Mouse (Mus musculus) stomach, postnatal 0 days (tissue): ENCODE measurements around the gene Slc31a2. TPM values are rescaled to one million over a fixed set of nuclear protein-coding genes. Genes with fewer than 3 reads are reported as not detected.

Experiments
- ATAC-seq: fragments of 200-750 bp; cut with Nextera tagmentation; 2 replicates; pipeline ENCODE4 v1.8.0; 2017; ENCODE audit not compliant: low FRiP score, low TSS enrichment
- DNase-seq: peaks from one replicate; pipeline ENCODE4 v3.0.0-alpha.2; 2016; ENCODE audit warnings: low spot score
- H3K27ac ChIP-seq: fragments of 300-500 bp; sonication (generic); replicated peaks from 2 replicates; pipeline ENCODE4 v1.5.1; 2014; ENCODE audit warnings: mild to moderate bottlenecking, control low read depth
- H3K27me3 ChIP-seq: fragments of 300-500 bp; sonication (generic); 2 replicates; pipeline ENCODE4 v1.6.1; 2014; ENCODE audit warnings: low read length; ENCODE audit not compliant: control insufficient read depth, insufficient read depth
- H3K36me3 ChIP-seq: fragments of 300-500 bp; sonication (generic); 2 replicates; pipeline ENCODE4 v1.6.1; 2014; ENCODE audit warnings: low read length, mixed read lengths; ENCODE audit not compliant: control insufficient read depth, insufficient read depth
- H3K4me1 ChIP-seq: fragments of 300-500 bp; sonication (generic); replicated peaks from 2 replicates; pipeline ENCODE4 v1.6.1; 2014; ENCODE audit warnings: antibody characterized with exemption; ENCODE audit not compliant: control insufficient read depth, insufficient read depth
- H3K4me2 ChIP-seq: fragments of 300-500 bp; sonication (generic); replicated peaks from 2 replicates; pipeline ENCODE4 v1.6.1; 2014; ENCODE audit warnings: low read depth, mild to moderate bottlenecking, control low read depth, moderate library complexity
- H3K4me3 ChIP-seq: fragments of 300-500 bp; sonication (generic); 2 replicates; pipeline ENCODE4 v1.5.1; 2014; ENCODE audit warnings: low read depth, low read length, control low read depth
- H3K9ac ChIP-seq: fragments of 300-500 bp; sonication (generic); 2 replicates; pipeline ENCODE4 v1.6.1; 2014; ENCODE audit warnings: mild to moderate bottlenecking, low read length, control low read depth, mixed read lengths
- H3K9me3 ChIP-seq: fragments of 300-500 bp; sonication (generic); 2 replicates; pipeline ENCODE4 v1.6.1; 2016; ENCODE audit warnings: low read length; ENCODE audit not compliant: control insufficient read depth
- CTCF ChIP-seq: IDR thresholded peaks from 2 replicates; pipeline ENCODE4 v1.5.1; 2016; ENCODE audit warnings: antibody characterized with exemption, low read depth, mild to moderate bottlenecking, moderate library complexity
- EP300 ChIP-seq: optimal IDR thresholded peaks from 2 replicates; pipeline ENCODE3; 2016; ENCODE audit warnings: antibody characterized with exemption
- WGBS: fragments of 180-500 bp; shearing (Covaris S2); extraction: QIAGEN DNeasy Blood & Tissue Kit; methylation state at CpG from one replicate; pipeline ENCODE4 v1.1.7; 2014; 5-methylcytosine and 5-hydroxymethylcytosine counted together
- polyA plus RNA-seq: library from polyadenylated mRNA; unstranded; fragments of >200 nt; fragmentation: Nextera tagmentation; extraction: Ambion mirVana; gene quantifications from 2 replicates; pipeline ENCODE4 v1.2.1, GENCODE M21; 2015

The Slc31a2 gene
- 32.6 and 35.7 TPM in 2 replicates for polyA plus RNA-seq

DNA sequence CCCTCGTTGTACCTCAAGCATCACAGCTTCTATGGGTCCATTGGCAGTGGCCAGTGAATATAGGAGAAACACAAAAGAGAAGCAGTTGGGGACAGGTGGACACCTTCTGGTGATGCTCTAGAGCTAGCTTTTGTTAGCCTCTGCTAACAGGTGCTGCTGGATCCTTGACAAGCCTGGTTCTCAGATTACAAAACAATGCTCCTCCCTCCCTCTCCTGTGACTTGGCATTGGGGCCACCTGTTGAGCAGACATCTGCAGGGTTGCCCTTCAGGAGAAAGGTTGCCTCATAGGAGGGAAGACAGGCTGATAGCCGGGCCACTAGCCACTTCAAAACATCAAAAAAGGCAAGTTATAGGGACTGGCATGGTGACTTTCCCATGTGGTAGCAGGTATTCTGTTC, at the start of gene Slc31a2:
TSS of gene Slc31a2 (plus strand) at position 287 of the 400 bp plus-strand sequence.
- ATAC-seq (no peak), DNase-seq (no peak)
- TF ChIP-seq CTCF (no peak), EP300 (no peak)
- Histone ChIP-seq H3K4me3 (no peak within 1 kb of the TSS), H3K27ac (no peak within 1 kb of the TSS), H3K27me3 (no peaks in the 10 kb centered on the region), H3K4me2 (no peak within 1 kb of the TSS), H3K9me3 (no peaks in the 10 kb centered on the region), H3K36me3 (no peaks in the 10 kb centered on the region), H3K4me1 (no peaks in the 10 kb centered on the region), H3K9ac (no peak within 1 kb of the TSS)
- WGBS = 34% methylated on average over 2 of the region's 2 CpGs

DNA sequence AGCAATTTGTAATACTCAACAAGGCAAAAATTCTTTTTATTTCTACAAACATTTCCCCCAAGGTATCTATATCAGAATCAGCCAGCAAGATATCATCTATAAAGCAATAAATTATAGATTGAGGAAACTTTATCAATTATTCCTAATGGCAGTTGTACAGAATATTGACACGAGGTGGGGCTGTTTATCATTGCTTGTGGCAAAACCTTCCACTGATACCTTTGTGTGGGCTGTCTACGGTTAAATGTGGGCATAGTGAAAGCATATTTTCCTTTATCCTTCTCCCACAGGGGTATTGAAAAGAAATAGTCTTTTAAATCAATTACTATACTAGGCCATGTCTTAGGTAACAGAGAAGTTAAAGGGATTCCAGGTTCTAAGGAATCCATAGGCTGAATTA, 48.9 kb upstream of the Slc31a2 start:
- no peak for TF ChIP-seq EP300
- no peak for TF ChIP-seq CTCF
- no peak for ATAC-seq
- WGBS = 64% methylated on average over 2 of the region's 2 CpGs

DNA sequence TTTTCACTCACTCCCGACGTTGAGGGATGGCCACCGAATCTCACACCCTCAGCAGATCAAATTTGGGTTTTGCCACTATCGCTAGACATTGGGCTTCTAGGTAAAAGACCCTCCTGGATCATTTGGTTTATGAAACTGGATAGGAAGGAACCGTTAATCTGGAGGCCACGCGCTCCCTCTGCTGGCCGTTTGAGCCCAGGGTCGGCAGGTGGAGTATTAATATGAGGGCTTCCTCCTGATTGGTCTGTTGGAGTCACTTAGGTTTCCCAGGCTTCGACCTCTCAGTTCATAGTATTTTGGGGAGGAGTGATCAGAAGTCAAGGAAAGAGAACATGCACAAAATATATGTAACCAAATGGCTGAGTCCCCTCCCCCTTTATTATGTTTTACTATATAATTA, 34.0 kb upstream of the Slc31a2 start:
- Histone ChIP-seq H3K36me3 (no peaks in the 10 kb centered on the region), H3K9me3 (no peaks in the 10 kb centered on the region), H3K4me2 (no peak overlapping the region), H3K27me3 (no peaks in the 10 kb centered on the region), H3K4me1 (no peaks in the 10 kb centered on the region), H3K9ac (no peak overlapping the region), H3K27ac (no peak overlapping the region), H3K4me3 (no peak overlapping the region)
- WGBS = 41% methylated on average over 10 of the region's 10 CpGs
- TF ChIP-seq CTCF = peak; percentile 78
- TF ChIP-seq EP300 = no peak
- DNase-seq (peak; percentile 53), ATAC-seq (no peak)

More for the DNA sequence above, 48.9 kb upstream of the Slc31a2 start:
- Histone ChIP-seq H3K4me3 (no peak overlapping the region), H3K36me3 (no peaks in the 10 kb centered on the region), H3K4me2 (no peak overlapping the region), H3K27me3 (no peaks in the 10 kb centered on the region), H3K4me1 (peaks cover 3% of the 10 kb centered on the region; the same call in 1 of the 2 replicates), H3K27ac (no peak overlapping the region), H3K9ac (no peak overlapping the region), H3K9me3 (no peaks in the 10 kb centered on the region)
- no peak for DNase-seq

GRCm38 (mm10) chr4:62229448-62229847, 32.9 kb upstream of the Slc31a2 start:
- H3K27ac ChIP-seq = no peak overlapping the region
- no peak overlapping the region for H3K4me3 ChIP-seq
- H3K9ac ChIP-seq = no peak overlapping the region
- H3K36me3 ChIP-seq = no peaks in the 10 kb centered on the region
- ATAC-seq = no peak
- WGBS = 85% methylated on average over 7 of the region's 7 CpGs
- peak; percentile 57 for TF ChIP-seq CTCF
- TF ChIP-seq EP300 = no peak
- no peaks in the 10 kb centered on the region for H3K27me3 ChIP-seq
- H3K4me2 ChIP-seq = no peak overlapping the region
- no peak for DNase-seq
- no peaks in the 10 kb centered on the region for H3K9me3 ChIP-seq
- no peaks in the 10 kb centered on the region for H3K4me1 ChIP-seq

DNA sequence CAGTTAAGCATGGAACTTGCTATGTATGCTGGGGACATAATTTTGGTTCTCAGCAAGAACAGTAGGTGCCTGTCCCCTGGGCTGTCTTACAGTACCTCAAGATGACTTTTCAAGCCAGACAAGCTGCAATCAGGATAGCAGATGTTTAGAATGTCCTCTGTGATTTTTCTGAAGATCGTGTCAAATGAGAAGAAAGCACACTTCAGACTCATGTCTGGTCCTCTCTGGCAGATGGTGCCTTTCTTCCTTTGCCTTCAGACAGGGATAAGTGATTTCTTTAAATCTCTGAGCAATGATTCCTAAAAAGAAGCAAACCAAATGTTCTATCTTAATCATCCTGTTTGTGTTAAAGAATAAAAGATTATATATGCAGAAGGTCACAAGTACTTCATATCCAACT, 32.2 kb upstream of the Slc31a2 start:
- TF ChIP-seq EP300 (no peak), CTCF (no peak)
- H3K27me3 ChIP-seq = no peaks in the 10 kb centered on the region
- no peak overlapping the region for H3K4me3 ChIP-seq
- DNase-seq = no peak
- H3K27ac ChIP-seq = no peak overlapping the region
- 59% methylated on average over 1 of the region's 1 CpGs for WGBS
- H3K9ac ChIP-seq = no peak overlapping the region
- no peaks in the 10 kb centered on the region for H3K36me3 ChIP-seq
- ATAC-seq = no peak
- H3K9me3 ChIP-seq = no peaks in the 10 kb centered on the region
- no peak overlapping the region for H3K4me2 ChIP-seq
- H3K4me1 ChIP-seq = no peaks in the 10 kb centered on the region

GRCm38 (mm10) chr4:62230769-62231168, 31.6 kb upstream of the Slc31a2 start, which contains the start of gene Zfp37:
Zfp37 (minus strand) TSS chr4:62231047.
- H3K36me3 ChIP-seq = no peaks in the 10 kb centered on the region
- no peak within 1 kb of the TSS for H3K4me2 ChIP-seq
- H3K9me3 ChIP-seq = no peaks in the 10 kb centered on the region
- no peak within 1 kb of the TSS for H3K4me3 ChIP-seq
- H3K9ac ChIP-seq = no peak within 1 kb of the TSS
- no peak within 1 kb of the TSS for H3K27ac ChIP-seq
- WGBS = 67% methylated on average over 13 of the region's 13 CpGs
- no peaks in the 10 kb centered on the region for H3K4me1 ChIP-seq
- peak; percentile 55 for TF ChIP-seq CTCF
- no peak for TF ChIP-seq EP300
- no peaks in the 10 kb centered on the region for H3K27me3 ChIP-seq
- ATAC-seq (no peak), DNase-seq (no peak)
